Mouse (Mus musculus) embryonic facial prominence, embryonic 12.5 days (tissue): Measurements from ENCODE around the gene 5730455P16Rik. TPM values are rescaled to one million over a fixed set of nuclear protein-coding genes. Genes with fewer than 3 reads are reported as not detected.
A peak's percentile ranks its signal among the peaks of the same experiment; 100 is the strongest.

Experiments
- ATAC-seq: fragments of 200-750 bp; cut with Nextera tagmentation; 2 replicates; pipeline ENCODE4 v1.8.0; 2017; ENCODE audit not compliant: insufficient number of reproducible peaks, insufficient read depth, low FRiP score, low TSS enrichment
- H3K27ac ChIP-seq: fragments of 300-500 bp; sonication (generic); 2 replicates; pipeline ENCODE4 v1.5.1; 2016; ENCODE audit warnings: mild to moderate bottlenecking
- H3K27me3 ChIP-seq: fragments of 300-500 bp; sonication (generic); 2 replicates; pipeline ENCODE4 v1.6.1; 2016; ENCODE audit warnings: mild to moderate bottlenecking, moderate library complexity
- H3K36me3 ChIP-seq: fragments of 300-500 bp; sonication (generic); 2 replicates; pipeline ENCODE4 v1.6.1; 2016; ENCODE audit warnings: mild to moderate bottlenecking
- H3K4me1 ChIP-seq: fragments of 300-500 bp; sonication (generic); 2 replicates; pipeline ENCODE4 v1.6.1; 2016
- H3K4me2 ChIP-seq: fragments of 300-500 bp; sonication (generic); replicated peaks from 2 replicates; pipeline ENCODE4 v1.6.1; 2016; ENCODE audit warnings: mild to moderate bottlenecking, moderate library complexity
- H3K4me3 ChIP-seq: fragments of 300-500 bp; sonication (generic); 2 replicates; pipeline ENCODE4 v1.5.1; 2016; ENCODE audit warnings: mild to moderate bottlenecking
- H3K9ac ChIP-seq: fragments of 300-500 bp; sonication (generic); 2 replicates; pipeline ENCODE4 v1.6.1; 2016; ENCODE audit warnings: mild to moderate bottlenecking, moderate library complexity
- H3K9me3 ChIP-seq: fragments of 300-500 bp; sonication (generic); 2 replicates; pipeline ENCODE4 v1.6.1; 2016; ENCODE audit warnings: mild to moderate bottlenecking, moderate library complexity
- WGBS: fragments of 180-500 bp; shearing (Covaris S2); methylation state at CpG from one replicate; pipeline ENCODE4 v1.1.7; 2016; 5-methylcytosine and 5-hydroxymethylcytosine counted together
- polyA plus RNA-seq: library from polyadenylated mRNA; unstranded; fragments of >200 nt; fragmentation: Nextera tagmentation; extraction: Ambion mirVana; gene quantifications from 2 replicates; pipeline ENCODE4 v1.2.1, GENCODE M21; 2016

The 5730455P16Rik gene
- polyA plus RNA-seq, 1 experiment from 2014 or later, result 27.5 TPM

DNA sequence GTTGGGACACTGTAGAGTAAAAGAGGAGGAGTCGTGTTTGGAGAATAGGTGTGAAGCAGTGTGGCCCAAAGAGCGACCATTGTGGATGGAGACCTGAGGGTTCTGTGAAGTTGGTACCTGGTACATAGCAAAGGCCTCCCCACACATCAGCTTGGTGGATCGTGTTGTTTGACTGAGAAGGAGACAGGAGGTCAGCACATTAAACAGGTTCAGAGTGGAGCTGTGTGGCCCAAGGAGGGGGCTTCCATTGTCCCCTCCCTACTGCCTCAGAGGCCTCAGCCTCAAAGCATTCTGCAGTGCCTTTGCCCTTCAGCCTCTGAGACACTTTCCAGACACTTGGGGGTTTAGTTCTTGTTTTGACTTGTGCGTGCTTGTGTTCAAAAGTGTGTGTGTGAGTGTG, 63.9 kb downstream of the 5730455P16Rik start:
- Histone ChIP-seq H3K9me3 (no peaks in the 10 kb centered on the region), H3K9ac (no peak overlapping the region), H3K4me3 (no peak overlapping the region), H3K36me3 (no peaks in the 10 kb centered on the region), H3K4me2 (no peak overlapping the region), H3K4me1 (no peaks in the 10 kb centered on the region), H3K27me3 (no peaks in the 10 kb centered on the region), H3K27ac (no peak overlapping the region)
- ATAC-seq, result no peak
- 80% methylated on average over 4 of the region's 4 CpGs for WGBS

DNA sequence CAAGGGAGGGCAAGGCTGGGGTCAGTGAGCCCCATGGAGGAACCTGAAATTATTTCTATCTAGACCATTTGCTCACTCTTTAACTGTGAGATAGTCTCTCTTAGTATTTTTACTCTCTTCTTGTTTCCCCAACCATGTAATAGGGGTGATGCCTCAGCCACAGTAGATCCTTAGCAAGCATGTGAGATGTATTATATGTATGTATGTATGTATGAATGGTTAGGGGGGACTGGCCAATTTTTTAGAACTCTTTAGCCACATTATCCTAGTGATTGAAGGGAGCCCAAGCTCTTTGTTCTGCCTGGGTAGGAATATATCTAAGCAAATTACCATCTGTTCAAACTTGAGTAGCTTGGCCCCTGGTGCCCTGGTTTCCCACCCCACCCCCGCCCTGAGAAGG, 64.4 kb downstream of the 5730455P16Rik start:
- 73% methylated on average over 1 of the region's 1 CpGs for WGBS
- Histone ChIP-seq H3K4me1 (no peaks in the 10 kb centered on the region), H3K36me3 (no peaks in the 10 kb centered on the region), H3K27me3 (no peaks in the 10 kb centered on the region), H3K9ac (no peak overlapping the region), H3K4me3 (no peak overlapping the region), H3K27ac (no peak overlapping the region), H3K9me3 (no peaks in the 10 kb centered on the region), H3K4me2 (no peak overlapping the region)
- ATAC-seq, result no peak

DNA sequence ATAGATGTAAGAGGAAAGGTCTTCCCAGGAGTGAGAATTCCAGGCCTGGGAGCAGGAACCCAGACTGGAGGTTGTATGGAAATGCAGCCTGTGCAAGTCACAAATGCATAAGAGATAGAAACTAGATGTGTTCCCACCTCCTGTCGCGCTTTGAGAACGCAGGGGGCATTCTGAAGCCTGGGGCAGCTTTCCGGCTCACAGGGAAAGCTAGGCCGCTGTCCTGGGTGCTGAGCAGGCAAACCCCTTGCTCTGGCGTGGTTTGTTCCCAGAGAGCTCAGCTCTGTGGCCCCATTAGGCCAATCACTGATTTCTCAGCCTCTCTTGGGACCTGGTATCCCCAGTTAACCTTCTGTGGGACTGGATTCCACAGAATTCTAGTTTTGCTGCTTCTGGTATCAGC, 65.3 kb downstream of the 5730455P16Rik start:
- H3K4me3 ChIP-seq, result no peak overlapping the region
- H3K4me2 ChIP-seq, result no peak overlapping the region
- ATAC-seq, result no peak
- no peak overlapping the region for H3K27ac ChIP-seq
- no peaks in the 10 kb centered on the region for H3K27me3 ChIP-seq
- H3K4me1 ChIP-seq, result no peaks in the 10 kb centered on the region
- 4% methylated on average over 6 of the region's 6 CpGs for WGBS
- no peak overlapping the region for H3K9ac ChIP-seq
- no peaks in the 10 kb centered on the region for H3K36me3 ChIP-seq
- no peaks in the 10 kb centered on the region for H3K9me3 ChIP-seq

DNA sequence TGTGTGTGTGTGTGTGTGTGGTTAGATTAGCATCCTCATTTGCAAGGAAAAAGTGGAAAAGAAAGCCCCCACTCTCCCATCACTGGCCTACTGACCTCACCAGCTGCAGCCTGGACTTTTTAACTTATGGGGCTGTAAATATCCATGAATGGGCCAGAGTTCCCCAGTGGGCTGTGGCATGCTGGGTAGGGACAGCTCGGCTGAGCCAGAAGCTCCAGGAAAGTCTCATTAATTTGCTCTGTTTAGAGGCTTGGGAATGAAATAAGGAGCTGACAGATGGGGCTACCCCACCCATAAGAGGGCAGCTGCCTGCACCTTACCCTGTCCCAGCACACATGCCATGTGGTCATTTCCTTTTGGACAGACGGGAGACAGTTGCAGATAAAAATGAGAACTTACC, 65.8 kb downstream of the 5730455P16Rik start:
- no peak overlapping the region for H3K4me3 ChIP-seq
- H3K4me1 ChIP-seq, result no peaks in the 10 kb centered on the region
- no peak overlapping the region for H3K4me2 ChIP-seq
- H3K36me3 ChIP-seq, result no peaks in the 10 kb centered on the region
- 0 out of 2 replicates have a peak overlapping the region, but pooled peaks have one; percentile 2 for H3K9ac ChIP-seq
- no peaks in the 10 kb centered on the region for H3K9me3 ChIP-seq
- H3K27ac ChIP-seq, result no peak overlapping the region
- H3K27me3 ChIP-seq, result no peaks in the 10 kb centered on the region
- no peak for ATAC-seq
- WGBS, result 39% methylated on average over 2 of the region's 2 CpGs

DNA sequence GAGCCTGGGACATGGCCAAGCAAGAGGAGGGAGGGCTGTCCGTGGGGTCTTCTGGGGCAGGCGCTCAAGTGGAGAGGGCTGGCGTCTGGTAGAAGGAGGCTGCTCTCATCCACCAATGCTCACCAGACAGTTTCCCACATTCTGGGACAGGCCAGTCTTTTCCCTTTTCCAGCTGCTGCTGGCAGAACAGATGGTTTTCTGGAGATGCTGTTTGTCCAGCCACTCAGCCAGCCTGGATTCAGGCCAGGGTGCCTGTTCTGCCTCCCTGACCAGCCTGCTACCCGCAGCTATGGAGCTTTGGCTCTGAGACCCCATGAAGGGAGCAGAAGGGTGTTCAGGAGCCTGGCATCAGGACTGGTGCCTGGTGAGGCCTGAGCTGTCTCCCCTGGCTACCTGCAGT, 66.6 kb downstream of the 5730455P16Rik start:
- Histone ChIP-seq H3K36me3 (no peaks in the 10 kb centered on the region), H3K9ac (no peak overlapping the region), H3K4me2 (no peak overlapping the region), H3K4me3 (no peak overlapping the region), H3K4me1 (no peaks in the 10 kb centered on the region), H3K27me3 (no peaks in the 10 kb centered on the region), H3K27ac (no peak overlapping the region), H3K9me3 (no peaks in the 10 kb centered on the region)
- ATAC-seq, result no peak
- 69% methylated on average over 4 of the region's 4 CpGs for WGBS

Other genes starting within 250 kb of the 5730455P16Rik start
- 29.1 and 32.2 TPM in 2 replicates for gene Tefm, start 235.9 kb downstream of the 5730455P16Rik start, polyA plus RNA-seq
- gene Adap2, start 223.9 kb downstream of the 5730455P16Rik start, polyA plus RNA-seq, result 1.1 TPM in 2 replicates
- gene Rnf135, start 194.2 kb downstream of the 5730455P16Rik start, polyA plus RNA-seq, result 7.5 and 8.0 TPM in 2 replicates
- gene Rhot1, start 169.0 kb downstream of the 5730455P16Rik start, polyA plus RNA-seq, result 64.6 and 65.4 TPM in 2 replicates
- 6.4 and 7.0 TPM in 2 replicates for gene Rhbdl3, start 77.1 kb downstream of the 5730455P16Rik start, polyA plus RNA-seq
- 264 and 274 TPM in 2 replicates for gene Zfp207, start 5.2 kb upstream of the 5730455P16Rik start, polyA plus RNA-seq
- gene Psmd11, start 50.6 kb upstream of the 5730455P16Rik start, polyA plus RNA-seq, result 320 and 333 TPM in 2 replicates
- gene Cdk5r1, start 99.0 kb upstream of the 5730455P16Rik start, polyA plus RNA-seq, result 9.4 TPM in 2 replicates